Comparison of ENCODE assay signal across 8 mouse cellular contexts in the genomic region with DNA sequence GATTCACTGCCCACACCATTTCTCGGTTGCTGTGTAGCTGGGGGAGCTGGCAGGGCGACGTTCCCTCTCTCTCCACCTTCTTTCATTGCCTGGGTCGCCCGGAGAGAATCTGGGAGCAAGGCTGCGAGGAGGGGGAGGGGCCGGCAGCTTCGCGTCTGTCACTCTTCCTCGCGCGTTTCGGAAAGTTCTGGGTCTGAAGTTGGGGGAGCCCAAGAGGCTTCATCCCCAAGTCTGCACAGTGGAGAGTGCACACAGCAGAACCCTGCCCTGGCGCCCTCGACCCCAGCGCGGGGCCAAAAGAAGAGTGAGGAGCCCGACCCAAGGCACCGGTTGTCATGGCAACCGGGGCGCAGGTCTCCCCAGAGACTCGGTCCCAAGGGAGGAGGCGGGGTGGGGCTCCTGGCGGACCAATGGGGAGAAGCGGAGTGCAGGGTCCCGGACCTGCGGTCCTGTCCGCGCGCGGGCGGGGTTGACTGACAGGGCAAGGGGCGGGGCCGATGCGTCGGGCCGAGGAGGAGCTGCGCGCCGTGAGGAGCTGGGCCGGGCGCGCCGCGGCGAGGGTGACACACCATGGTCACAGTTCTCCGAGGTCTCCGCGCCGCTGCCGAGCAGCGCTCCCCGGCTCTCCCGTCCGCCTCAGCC. TPM values are rescaled to one million over a fixed set of nuclear protein-coding genes. Genes with fewer than 3 reads are reported as not detected.
A peak's percentile ranks its signal among the peaks of the same experiment; 100 is the strongest.
DNase-seq lines count a peak whose midpoint lies in the region; TF ChIP-seq lines count a peak whose summit lies in the region.

A gene (plus strand): TSS at position 515 of the 642 bp plus-strand sequence.

- no peak for TF ChIP-seq CTCF in cortical plate, adult 2 months (IDR thresholded peaks at IDR 0.05; ENCODE audit: extremely low read depth, insufficient read depth, low read length)

- H3K36me3 ChIP-seq in megakaryocyte, embryonic 14.5 days (replicated peaks; ENCODE audit: low read length) = no peaks in the 10 kb centered on the region

- H3K27me3 ChIP-seq in megakaryocyte, embryonic 14.5 days (replicated peaks) = peaks cover 73% of the 10 kb centered on the region

- H3K27ac ChIP-seq in cortical plate, adult 2 months (ENCODE audit: insufficient read depth, low read length) = no peak within 1 kb of the TSS

- H3K9me3 ChIP-seq in megakaryocyte, embryonic 14.5 days = no peaks in the 10 kb centered on the region

- DNase-seq in adrenal gland, adult (ENCODE audit: inconsistent age in 2 of 2, low spot score in 1 of 2) = peak; percentile 98 to 99
- peak; percentile 92 for DNase-seq in gastrocnemius, postnatal 10 days
- peak; percentile 95 for DNase-seq in induced T-regulatory cell, adult 2 months (ENCODE audit: low read depth)
- DNase-seq in left cerebral cortex, adult 8-10 months (ENCODE audit: low spot score in 2 of 2) = peak; percentile 71 to 94
- peak; percentile 85 for DNase-seq in right cerebral cortex, postnatal 25 days
- peak; percentile 95 to 96 for DNase-seq in urinary bladder, postnatal 36 days (ENCODE audit: low spot score in 2 of 2)

- TF ChIP-seq POLR2A in cortical plate, adult 2 months (IDR thresholded peaks at IDR 0.05; ENCODE audit: extremely low read depth, insufficient read depth, low read length) = peak; percentile 20; the same call in 1 of the 2 replicates

- H3K4me1 ChIP-seq in cortical plate, adult 2 months (ENCODE audit: control insufficient read depth, insufficient read depth, low read length) = no peaks in the 10 kb centered on the region
- H3K4me1 ChIP-seq in megakaryocyte, embryonic 14.5 days = peaks cover 23% of the 10 kb centered on the region

- peak within 1 kb of the TSS; percentile 37 for H3K4me3 ChIP-seq in cortical plate, adult 2 months (ENCODE audit: insufficient read depth, low read length)
- H3K4me3 ChIP-seq in megakaryocyte, embryonic 14.5 days (replicated peaks) = peak within 1 kb of the TSS; percentile 92

RNA-seq across cellular contexts. Expression of the gene that starts here (rescaled TPM):
- 6.6 and 6.9 TPM in 2 replicates for polyA plus RNA-seq in cortical plate, adult 2 months (2012; rRNA removed)
- 1 to 10 TPM; 6.4 to 8.1 TPM for total RNA-seq in gastrocnemius, postnatal 10 days (2021)
- total RNA-seq in left cerebral cortex, adult 8-10 months (2022) = 10 to 100 TPM; 10.9 to 13.5 (median 11.5) TPM
- 0.04 TPM in 1 of 2 replicates, not detected in the other for polyA plus RNA-seq in megakaryocyte, embryonic 14.5 days (2012; ENCODE audit: insufficient read depth, low replicate concordance)
